Mouse (Mus musculus): ENCODE data around the gene Cpt1a.

DNA sequence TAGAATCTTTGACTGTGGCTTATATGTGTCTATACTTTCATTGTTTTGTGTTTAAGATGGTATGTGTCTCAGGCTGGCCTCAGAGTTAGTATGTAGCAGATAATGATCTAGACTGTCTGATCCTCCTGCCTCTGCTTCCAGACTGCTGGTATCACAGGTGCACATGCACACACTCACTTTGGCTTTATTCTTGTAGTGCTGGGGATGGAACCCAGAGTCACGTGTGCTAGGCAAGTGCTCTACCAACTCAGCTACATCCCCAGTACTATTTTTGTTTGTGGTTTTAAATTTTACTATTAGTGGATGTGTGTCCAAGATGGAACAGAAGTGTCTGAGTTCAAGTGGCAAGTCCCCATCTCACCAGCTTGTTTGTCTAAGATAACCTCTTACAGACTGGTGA is 29.1 kb upstream of the Cpt1a start:
- no peak for TF ChIP-seq CTCF (IDR thresholded peaks at IDR 0.05; ENCODE audit: low read depth, low read length)
- no peak for TF ChIP-seq POLR2A (IDR thresholded peaks at IDR 0.05; ENCODE audit: borderline replicate concordance, low read depth, low read length)
